Mouse (Mus musculus) intestine, embryonic 14.5 days (tissue): ENCODE results near the gene Ptprg. TPM values are rescaled to one million over a fixed set of nuclear protein-coding genes. Genes with fewer than 3 reads are reported as not detected.

ENCODE experiments used
- ATAC-seq: fragments of 200-750 bp; cut with Nextera tagmentation; replicated peaks from 2 replicates; pipeline ENCODE4 v1.8.0; 2017; ENCODE audit warnings: low read depth, moderate number of reproducible peaks, moderate TSS enrichment, moderate library complexity; ENCODE audit not compliant: low FRiP score, low TSS enrichment
- DNase-seq: peaks from one replicate; pipeline ENCODE4 v3.0.0-alpha.2; 2018; ENCODE audit warnings: low spot score
- H3K27ac ChIP-seq: fragments of 300-500 bp; sonication (generic); 2 replicates; pipeline ENCODE4 v1.5.1; 2014; ENCODE audit warnings: low read depth, mild to moderate bottlenecking, control low read depth
- H3K27me3 ChIP-seq: fragments of 300-500 bp; sonication (generic); replicated peaks from 2 replicates; pipeline ENCODE4 v1.6.1; 2014; ENCODE audit warnings: low read length, control low read depth; ENCODE audit not compliant: control insufficient read depth, insufficient read depth
- H3K36me3 ChIP-seq: fragments of 300-500 bp; sonication (generic); 2 replicates; pipeline ENCODE4 v1.6.1; 2014; ENCODE audit warnings: low read length, control low read depth; ENCODE audit not compliant: control insufficient read depth, insufficient read depth
- H3K4me1 ChIP-seq: fragments of 300-500 bp; sonication (generic); replicated peaks from 2 replicates; pipeline ENCODE4 v1.6.1; 2014; ENCODE audit warnings: low read length, control low read depth, mixed read lengths; ENCODE audit not compliant: control insufficient read depth, insufficient read depth
- H3K4me2 ChIP-seq: fragments of 300-500 bp; sonication (generic); 2 replicates; pipeline ENCODE4 v1.6.1; 2014; ENCODE audit warnings: low read length
- H3K4me3 ChIP-seq: fragments of 300-500 bp; sonication (generic); 2 replicates; pipeline ENCODE4 v1.5.1; 2014; ENCODE audit warnings: low read depth, low read length, control low read depth, mixed read lengths
- H3K9ac ChIP-seq: fragments of 300-500 bp; sonication (generic); 2 replicates; pipeline ENCODE4 v1.6.1; 2014; ENCODE audit warnings: mild to moderate bottlenecking, low read length
- H3K9me3 ChIP-seq: fragments of 300-500 bp; sonication (generic); 2 replicates; pipeline ENCODE4 v1.6.1; 2016; ENCODE audit warnings: low read length, control low read depth; ENCODE audit not compliant: control insufficient read depth
- WGBS: fragments of 180-500 bp; shearing (Covaris S2); extraction: QIAGEN DNeasy Blood & Tissue Kit; methylation state at CpG from one replicate; pipeline ENCODE4 v1.1.7; 2014; 5-methylcytosine and 5-hydroxymethylcytosine counted together
- polyA plus RNA-seq: library from polyadenylated mRNA; unstranded; fragments of >200 nt; fragmentation: Nextera tagmentation; extraction: Ambion mirVana; gene quantifications from 2 replicates; pipeline ENCODE4 v1.2.1, GENCODE M21; 2014

Gene Ptprg
- polyA plus RNA-seq, 1 experiment from 2014 or later: 25.1 TPM

DNA sequence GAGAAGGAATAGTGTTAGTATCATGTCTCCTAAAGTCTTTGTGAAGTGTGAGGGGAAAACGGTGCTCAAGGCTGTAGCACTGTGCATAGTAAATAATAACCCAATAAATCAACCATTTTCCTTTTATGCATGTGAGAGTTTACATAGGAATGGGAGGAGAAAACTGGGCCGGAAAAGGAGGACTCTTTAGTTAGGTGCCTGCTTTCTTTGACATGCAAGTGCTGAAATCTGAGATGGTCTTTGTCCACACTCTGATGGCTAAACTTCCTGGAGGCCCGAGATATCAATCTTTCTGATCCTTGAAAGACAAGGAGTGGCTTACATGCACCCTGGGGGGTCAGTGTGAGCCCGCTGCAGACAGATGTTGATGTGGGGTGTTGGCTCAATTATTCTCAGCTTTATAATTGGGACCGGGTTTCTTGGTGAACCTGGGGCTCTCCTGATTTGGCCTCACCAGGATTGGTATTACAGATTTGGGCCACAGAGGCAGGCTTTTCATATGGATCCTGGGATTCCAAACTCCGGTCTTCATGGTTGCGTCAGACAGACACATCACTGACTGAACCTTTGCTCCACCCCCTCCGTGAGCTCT lies 7.4 kb downstream of the Ptprg start:
- H3K27ac ChIP-seq: no peak overlapping the region

DNA sequence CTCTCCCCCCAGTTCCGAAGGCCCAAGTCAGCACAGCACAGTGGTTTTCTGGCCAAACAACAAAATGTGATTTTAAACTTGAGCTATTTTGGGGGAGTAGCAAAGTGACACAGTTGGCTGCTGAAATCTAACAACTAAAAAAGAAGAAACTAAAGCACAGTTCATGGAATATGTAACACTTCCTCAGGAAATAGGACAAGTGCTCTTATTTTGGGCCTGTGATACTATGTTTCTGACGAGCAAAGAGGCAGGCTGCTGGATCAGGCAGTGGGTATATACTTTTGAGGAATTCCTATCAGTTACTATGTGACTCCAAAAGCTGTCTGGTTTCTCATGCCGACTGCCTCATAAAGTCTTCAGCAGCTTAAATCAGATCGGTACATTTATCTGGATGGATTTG lies 8.1 kb downstream of the Ptprg start:
- DNase-seq (no peak), ATAC-seq (no peak)
- 91% methylated on average over 4 of the region's 4 CpGs for WGBS
- no peaks in the 10 kb centered on the region for H3K9me3 ChIP-seq
- H3K4me3 ChIP-seq: no peak overlapping the region
- H3K27ac ChIP-seq: no peak overlapping the region
- H3K36me3 ChIP-seq: no peaks in the 10 kb centered on the region
- H3K27me3 ChIP-seq: no peaks in the 10 kb centered on the region
- no peak overlapping the region for H3K9ac ChIP-seq
- H3K4me1 ChIP-seq: peaks cover 11% of the 10 kb centered on the region; the same call in 1 of the 2 replicates
- H3K4me2 ChIP-seq: no peak overlapping the region

More for the DNA sequence above, 7.4 kb downstream of the Ptprg start:
- H3K4me1 ChIP-seq: peaks cover 18% of the 10 kb centered on the region
- no peak overlapping the region for H3K9ac ChIP-seq
- H3K4me3 ChIP-seq: no peak overlapping the region
- H3K9me3 ChIP-seq: no peaks in the 10 kb centered on the region
- no peak for ATAC-seq
- WGBS: 53% methylated on average over 8 of the region's 8 CpGs
- no peaks in the 10 kb centered on the region for H3K27me3 ChIP-seq
- H3K36me3 ChIP-seq: no peaks in the 10 kb centered on the region
- no peak overlapping the region for H3K4me2 ChIP-seq
- DNase-seq: no peak

DNA sequence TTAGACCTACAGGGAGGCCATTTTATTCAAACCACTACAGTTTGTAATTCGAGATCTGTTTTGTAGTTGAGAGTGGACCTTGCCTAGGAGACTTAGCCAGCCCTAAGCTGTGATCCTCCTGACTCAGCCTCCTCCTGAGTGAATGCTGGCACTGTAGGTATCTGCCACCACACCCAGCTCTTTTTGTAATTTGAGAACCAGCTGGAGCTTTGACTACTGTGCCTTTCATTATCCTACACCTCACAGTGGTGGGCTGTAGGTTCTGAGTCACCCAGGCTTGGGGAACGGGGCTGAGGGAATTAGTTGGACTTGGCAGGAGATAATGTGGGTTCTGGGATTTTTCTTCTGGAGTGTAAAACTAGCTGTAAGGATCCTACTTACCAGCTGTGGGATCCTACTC lies 9.5 kb downstream of the Ptprg start:
- no peak overlapping the region for H3K4me2 ChIP-seq
- no peak for DNase-seq
- 91% methylated on average over 2 of the region's 2 CpGs for WGBS
- H3K4me1 ChIP-seq: 0 out of 2 replicates have a peak, but pooled peaks cover 4% of the 10 kb centered on the region
- no peak for ATAC-seq
- no peaks in the 10 kb centered on the region for H3K27me3 ChIP-seq
- no peak overlapping the region for H3K9ac ChIP-seq
- no peaks in the 10 kb centered on the region for H3K9me3 ChIP-seq
- no peaks in the 10 kb centered on the region for H3K36me3 ChIP-seq
- no peak overlapping the region for H3K27ac ChIP-seq
- no peak overlapping the region for H3K4me3 ChIP-seq

DNA sequence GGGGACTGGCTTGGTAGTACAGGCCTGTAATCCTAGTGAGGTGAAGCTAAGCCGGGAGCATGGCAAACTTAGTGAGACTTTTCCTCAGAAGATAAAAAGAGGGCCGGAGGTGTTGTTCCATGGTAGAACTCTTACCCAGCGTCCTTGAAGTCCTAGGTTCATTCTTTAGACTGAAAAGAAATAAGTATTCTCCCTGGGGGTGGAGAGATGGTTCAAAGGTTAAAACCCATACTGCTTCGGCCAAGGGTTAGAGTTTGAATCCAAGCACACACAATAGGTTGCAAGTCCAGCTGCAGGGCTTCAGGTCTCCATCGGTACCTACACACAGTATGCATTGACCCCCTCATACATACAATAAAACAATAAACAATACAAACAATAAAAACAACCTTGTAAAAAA lies 10.3 kb downstream of the Ptprg start:
- DNase-seq (no peak), ATAC-seq (no peak)
- Histone ChIP-seq H3K4me2 (no peak overlapping the region), H3K36me3 (no peaks in the 10 kb centered on the region), H3K4me3 (no peak overlapping the region), H3K9ac (no peak overlapping the region), H3K4me1 (0 out of 2 replicates have a peak, but pooled peaks cover 4% of the 10 kb centered on the region), H3K27me3 (no peaks in the 10 kb centered on the region), H3K9me3 (no peaks in the 10 kb centered on the region; the same call in 1 of the 2 replicates), H3K27ac (no peak overlapping the region)
- WGBS: 90% methylated on average over 5 of the region's 5 CpGs

DNA sequence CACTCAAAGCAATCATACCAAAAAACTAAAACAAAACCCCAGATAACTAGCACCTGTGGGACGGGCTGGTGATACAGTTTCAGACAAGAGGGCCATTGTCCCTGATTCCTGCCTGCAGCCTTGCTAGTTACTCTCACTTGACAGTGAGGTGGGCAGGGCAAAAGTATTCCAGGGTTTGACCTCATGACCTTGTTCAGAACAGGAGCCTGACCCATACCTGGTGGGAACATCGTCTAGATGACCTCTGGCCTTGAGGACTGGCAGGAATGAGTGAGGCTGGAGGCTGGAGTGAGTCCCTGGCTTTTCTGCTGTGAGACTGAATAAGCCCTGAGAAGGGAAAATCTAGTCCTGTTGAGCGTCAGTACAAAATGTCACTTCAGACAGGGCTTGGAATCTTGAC lies 11.1 kb downstream of the Ptprg start:
- H3K9ac ChIP-seq: no peak overlapping the region
- no peaks in the 10 kb centered on the region; the same call in 1 of the 2 replicates for H3K9me3 ChIP-seq
- 51% methylated on average over 3 of the region's 3 CpGs for WGBS
- no peak for ATAC-seq
- no peak overlapping the region for H3K4me2 ChIP-seq
- 0 out of 2 replicates have a peak, but pooled peaks cover 4% of the 10 kb centered on the region for H3K4me1 ChIP-seq
- no peaks in the 10 kb centered on the region for H3K36me3 ChIP-seq
- H3K4me3 ChIP-seq: no peak overlapping the region
- no peak overlapping the region for H3K27ac ChIP-seq
- no peaks in the 10 kb centered on the region for H3K27me3 ChIP-seq
- DNase-seq: no peak

DNA sequence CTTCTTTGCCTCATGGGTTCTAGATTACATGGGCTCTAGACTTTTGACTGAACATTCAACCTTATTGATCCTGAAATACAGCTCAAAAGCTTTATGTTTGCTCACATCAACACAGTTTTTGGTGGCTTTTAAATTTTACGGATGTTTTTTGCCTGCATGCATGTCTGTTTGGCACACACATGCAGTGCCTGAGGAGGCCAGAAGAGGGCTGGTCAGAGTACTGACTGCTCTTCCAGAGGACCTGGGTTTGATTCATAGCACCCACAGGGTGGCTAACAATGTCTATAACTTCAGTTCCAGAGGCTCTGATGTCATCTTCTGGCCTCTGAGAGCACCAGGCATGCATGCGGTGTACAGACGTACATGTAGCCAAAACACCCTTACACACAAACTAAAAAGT lies 12.0 kb downstream of the Ptprg start:
- Histone ChIP-seq H3K4me1 (0 out of 2 replicates have a peak, but pooled peaks cover 4% of the 10 kb centered on the region), H3K27me3 (no peaks in the 10 kb centered on the region), H3K4me2 (no peak overlapping the region), H3K9me3 (no peaks in the 10 kb centered on the region; the same call in 1 of the 2 replicates), H3K9ac (no peak overlapping the region), H3K36me3 (no peaks in the 10 kb centered on the region), H3K27ac (no peak overlapping the region), H3K4me3 (no peak overlapping the region)
- no peak for DNase-seq
- 95% methylated on average over 3 of the region's 3 CpGs for WGBS
- no peak for ATAC-seq

DNA sequence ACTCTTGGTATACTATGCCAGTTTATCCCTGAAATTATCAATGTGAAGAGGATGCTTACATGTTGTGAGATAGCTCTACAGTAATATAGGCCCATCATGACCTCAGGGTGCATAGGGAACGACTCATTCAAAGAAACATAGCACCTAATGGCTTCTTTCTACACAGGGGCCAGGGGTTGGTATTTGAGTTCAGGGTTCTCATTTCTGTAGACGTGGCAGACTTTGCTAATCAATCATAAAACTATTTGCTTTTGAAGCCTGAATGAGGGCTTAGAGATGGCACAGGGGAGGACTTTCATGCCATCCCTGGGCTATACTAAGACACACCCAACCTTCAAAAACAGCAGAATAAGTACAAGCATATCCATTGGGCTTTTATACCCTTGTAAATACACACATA lies 16.4 kb downstream of the Ptprg start:
- Histone ChIP-seq H3K36me3 (no peaks in the 10 kb centered on the region), H3K4me2 (no peak overlapping the region), H3K4me1 (no peaks in the 10 kb centered on the region; the same call in 1 of the 2 replicates), H3K27me3 (no peaks in the 10 kb centered on the region), H3K4me3 (no peak overlapping the region), H3K9ac (no peak overlapping the region), H3K9me3 (no peaks in the 10 kb centered on the region; the same call in 1 of the 2 replicates), H3K27ac (no peak overlapping the region)
- ATAC-seq: no peak
- DNase-seq: no peak
- WGBS: 49% methylated on average over 2 of the region's 2 CpGs

DNA sequence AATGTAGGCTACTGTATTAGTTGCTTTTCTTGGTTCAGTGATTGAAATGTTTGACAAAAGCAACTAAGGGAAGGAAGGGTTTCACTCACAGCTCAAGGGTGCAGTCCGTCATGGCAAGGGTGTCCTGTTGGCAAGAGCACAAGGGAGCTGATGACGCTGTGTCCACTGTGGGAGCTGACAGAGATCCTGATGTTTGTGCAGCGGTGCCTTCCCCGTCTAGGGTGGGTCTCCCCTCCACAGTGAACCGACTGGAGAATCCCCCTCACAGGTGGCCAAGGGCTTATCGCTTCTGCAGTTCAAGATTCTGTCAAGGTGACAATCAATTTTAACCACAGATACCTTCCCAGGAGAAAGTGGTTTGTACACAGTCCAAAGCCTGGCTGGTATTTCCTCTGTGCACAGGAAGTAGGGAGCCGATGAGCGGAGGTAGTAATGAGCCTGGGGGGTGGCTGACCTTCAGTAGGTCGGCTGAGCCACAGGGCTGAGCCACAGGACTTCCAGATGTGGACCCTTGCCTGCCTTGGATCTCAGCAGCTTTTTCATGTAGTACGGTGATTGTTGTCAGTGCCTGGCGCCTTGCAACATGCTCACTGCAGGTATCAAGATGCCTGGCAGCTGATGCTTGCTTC lies 18.5 kb downstream of the Ptprg start:
- H3K27me3 ChIP-seq: no peaks in the 10 kb centered on the region
- no peak overlapping the region for H3K27ac ChIP-seq
- DNase-seq: no peak
- ATAC-seq: no peak
- no peaks in the 10 kb centered on the region; the same call in 1 of the 2 replicates for H3K4me1 ChIP-seq
- 80% methylated on average over 11 of the region's 11 CpGs for WGBS
- H3K9me3 ChIP-seq: no peaks in the 10 kb centered on the region; the same call in 1 of the 2 replicates
- no peaks in the 10 kb centered on the region for H3K36me3 ChIP-seq
- H3K9ac ChIP-seq: no peak overlapping the region
- H3K4me2 ChIP-seq: no peak overlapping the region
- H3K4me3 ChIP-seq: no peak overlapping the region

DNA sequence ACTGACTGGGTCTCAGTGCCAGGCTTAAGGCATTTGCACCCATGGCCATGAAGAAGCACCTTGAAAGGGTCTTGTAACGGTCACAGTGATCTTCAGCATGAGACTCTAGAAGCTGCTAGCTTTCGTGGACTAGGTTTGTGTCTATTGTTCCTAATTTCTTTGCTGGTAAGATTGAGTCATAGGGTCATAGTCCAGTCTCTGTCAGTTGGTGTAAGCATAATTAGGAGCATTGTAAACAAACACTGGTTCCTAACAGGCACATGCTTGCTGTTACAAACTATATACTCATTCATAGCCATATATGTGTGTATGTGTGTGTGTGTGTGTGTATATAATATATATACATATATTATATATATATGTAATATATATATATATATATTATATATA lies 19.1 kb downstream of the Ptprg start:
- 81% methylated on average over 2 of the region's 2 CpGs for WGBS

More for the DNA sequence above, 19.1 kb downstream of the Ptprg start:
- Histone ChIP-seq H3K9ac (no peak overlapping the region), H3K4me1 (peaks cover 4% of the 10 kb centered on the region), H3K9me3 (no peaks in the 10 kb centered on the region; the same call in 1 of the 2 replicates), H3K36me3 (no peaks in the 10 kb centered on the region), H3K27me3 (no peaks in the 10 kb centered on the region), H3K4me2 (no peak overlapping the region), H3K4me3 (no peak overlapping the region), H3K27ac (no peak overlapping the region)
- ATAC-seq: no peak
- DNase-seq: no peak
